Mouse (Mus musculus) embryo, embryonic 11 days (tissue): ENCODE results near the gene Il16.

Experiments
- DNase-seq: peaks from one replicate; pipeline ENCODE4 v3.0.0-alpha.2; 2015

Il16 gene

DNA sequence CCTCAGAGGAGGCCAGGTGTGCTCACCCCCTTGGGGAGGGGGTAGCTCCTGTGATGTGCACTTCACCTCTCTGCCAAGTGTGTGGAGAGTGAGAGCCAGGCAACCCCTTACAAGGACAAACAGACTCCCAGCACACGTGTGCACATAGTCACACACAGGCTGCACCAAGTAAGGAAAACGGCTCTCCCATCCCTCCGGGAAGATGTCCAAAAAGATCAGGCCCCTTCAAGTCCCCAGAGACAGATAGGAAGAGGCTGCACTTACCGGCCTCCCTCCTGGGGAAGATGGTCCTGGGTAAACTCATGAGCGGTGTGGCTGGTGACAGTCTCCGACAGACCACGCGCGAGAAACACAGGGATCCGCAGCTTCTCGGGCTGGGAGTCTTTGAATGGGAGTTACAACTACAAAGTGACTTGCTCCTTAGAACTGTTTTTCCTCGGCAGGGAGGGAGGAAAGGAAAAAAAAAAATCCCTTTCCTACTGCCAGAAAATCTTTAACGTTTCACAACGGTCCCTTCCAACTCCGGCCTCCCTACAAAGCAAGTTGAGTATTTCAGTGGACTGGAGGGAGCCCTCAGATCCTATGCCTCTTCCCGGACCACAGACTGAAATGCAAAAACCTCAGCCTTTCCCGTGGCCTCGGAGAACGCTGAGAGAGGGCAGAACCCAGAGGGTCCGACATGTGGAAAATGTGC is at the start of gene Il16:
TSS of gene Il16 (minus strand) at position 314 of the 694 bp plus-strand sequence.
- no peak for DNase-seq

DNA sequence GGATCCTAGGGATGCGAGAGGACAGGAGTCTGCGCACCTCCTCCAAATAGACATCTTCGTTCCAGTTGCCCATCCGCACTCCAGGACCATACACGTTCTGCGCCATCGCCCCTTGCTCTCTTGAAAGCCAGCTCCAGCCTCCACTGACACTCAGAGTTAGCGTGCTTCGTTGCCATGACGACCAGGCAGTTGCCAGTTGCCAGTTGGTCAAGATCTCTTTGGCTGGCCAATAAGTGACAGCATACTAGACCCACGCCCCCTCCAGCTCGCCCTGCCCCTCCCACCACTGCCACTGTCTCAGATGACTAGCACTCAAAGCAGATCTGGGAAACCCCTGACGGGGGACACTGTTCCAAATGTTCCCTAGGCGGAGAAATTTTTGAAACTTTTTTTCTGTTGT is 49.2 kb upstream of the Il16 start, which contains the start of gene Cfap161:
TSS of gene Cfap161 (minus strand) at position 176 of the 400 bp plus-strand sequence.
- peak; percentile 96 for DNase-seq

DNA sequence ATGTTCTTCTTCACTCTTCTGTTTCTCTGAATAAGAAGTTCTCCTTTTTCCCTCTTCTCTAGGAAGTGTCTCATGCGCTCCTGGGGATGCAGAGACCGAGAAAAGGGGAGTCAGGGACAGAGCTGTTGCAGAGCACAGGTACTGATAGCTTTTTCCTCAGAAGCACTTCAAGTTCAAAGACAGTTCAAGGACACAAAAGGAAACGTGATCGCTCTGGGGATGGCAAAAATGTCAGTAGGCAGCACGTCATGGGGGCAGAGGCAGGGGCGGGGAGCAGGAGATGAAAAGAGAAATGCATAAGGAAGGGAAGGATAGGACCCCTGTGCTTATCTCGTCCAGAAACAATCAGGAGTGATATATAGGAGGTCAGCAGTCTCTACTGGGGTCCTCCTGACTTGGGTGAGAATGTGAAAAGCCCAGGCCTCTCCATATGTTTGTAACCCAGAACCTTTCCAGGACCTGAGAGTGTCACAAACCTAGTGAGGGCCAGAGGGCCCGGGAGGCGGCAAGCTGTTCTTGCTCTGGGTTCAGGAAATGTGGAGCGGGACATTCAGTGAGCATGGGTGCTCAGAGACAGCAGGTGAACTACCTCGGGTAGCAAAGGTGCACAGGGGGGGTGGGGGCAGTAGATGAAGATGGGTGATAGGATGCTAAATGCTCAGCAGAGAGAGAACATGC is 48.6 kb upstream of the Il16 start:
- DNase-seq = no peak

DNA sequence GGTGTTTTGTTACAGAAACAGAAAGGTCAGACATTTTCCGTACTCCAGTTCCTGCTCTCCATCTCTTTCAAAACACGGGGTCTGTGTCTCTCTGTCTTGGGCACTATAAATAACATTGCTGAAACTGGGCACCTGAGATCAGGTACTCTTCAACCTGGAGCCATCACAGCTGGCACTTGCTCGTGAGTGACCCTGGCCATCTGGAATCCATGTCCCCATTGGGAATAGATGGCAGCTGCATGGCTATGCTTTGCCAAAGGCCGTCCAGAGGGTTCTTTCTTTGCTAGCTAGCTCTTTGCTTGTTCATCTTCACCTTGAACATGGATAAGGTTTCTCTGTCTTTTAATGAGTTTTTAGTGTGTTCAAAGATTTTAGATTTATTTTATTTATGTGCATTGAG is 35.4 kb upstream of the Il16 start:
- no peak for DNase-seq

DNA sequence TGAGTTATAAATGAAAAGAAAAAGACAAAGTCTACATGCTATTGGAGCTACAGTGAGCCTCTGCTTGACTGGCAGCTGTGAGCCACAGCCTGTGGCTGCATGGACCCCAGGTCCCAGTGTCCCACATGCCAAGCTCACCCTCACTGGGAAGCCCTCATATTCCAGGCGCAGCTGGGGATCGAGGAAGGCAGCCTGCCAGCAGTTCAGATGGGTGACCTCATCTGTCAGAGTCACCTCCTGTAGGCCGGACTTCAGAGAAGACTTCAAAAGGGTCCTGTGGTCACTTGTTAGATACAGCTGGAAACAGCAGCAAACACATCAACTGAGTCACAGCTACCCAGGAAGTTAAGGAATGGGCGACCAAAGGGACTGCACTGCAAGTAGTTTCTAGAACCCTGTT is 34.5 kb upstream of the Il16 start:
- no peak for DNase-seq

DNA sequence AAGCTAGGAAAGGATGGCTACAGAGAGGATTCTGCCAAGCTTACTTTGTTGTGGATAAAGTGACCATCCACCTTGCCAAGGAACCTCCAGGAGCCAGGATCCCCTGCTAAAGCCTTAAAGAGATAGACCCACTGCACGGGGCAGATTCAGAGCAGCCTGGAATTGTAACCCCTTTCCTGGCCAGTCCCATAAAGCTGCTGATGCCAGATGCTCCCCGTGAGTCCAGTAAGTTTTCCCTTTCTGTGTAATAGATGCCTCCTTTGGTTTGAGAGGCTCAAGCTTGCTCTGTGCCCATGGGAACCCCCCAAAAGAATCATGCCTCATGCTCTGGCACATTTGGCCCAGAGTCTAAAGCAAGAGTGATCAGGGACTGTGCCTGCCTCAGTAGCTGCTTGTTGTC is 33.5 kb upstream of the Il16 start:
- DNase-seq = no peak

DNA sequence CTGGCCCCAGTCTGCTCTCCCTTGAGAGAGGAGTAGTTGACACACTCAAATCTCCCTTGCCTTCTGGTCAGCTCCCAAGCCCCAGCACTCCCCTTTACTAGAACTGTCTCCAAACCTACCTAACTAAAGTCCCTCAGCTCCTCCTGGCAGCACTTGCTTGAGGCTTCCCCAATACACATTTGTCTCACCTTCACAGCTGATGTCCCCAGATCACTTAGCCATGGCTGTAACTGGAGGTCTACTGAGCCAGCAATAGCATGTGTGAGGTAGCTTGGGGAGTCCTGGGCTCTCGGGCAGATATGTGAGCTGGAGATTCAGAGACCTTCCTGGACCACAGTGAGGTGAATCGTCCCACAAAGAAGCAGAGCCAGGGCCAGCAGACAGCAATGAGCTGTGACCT is 33.0 kb upstream of the Il16 start:
- no peak for DNase-seq

DNA sequence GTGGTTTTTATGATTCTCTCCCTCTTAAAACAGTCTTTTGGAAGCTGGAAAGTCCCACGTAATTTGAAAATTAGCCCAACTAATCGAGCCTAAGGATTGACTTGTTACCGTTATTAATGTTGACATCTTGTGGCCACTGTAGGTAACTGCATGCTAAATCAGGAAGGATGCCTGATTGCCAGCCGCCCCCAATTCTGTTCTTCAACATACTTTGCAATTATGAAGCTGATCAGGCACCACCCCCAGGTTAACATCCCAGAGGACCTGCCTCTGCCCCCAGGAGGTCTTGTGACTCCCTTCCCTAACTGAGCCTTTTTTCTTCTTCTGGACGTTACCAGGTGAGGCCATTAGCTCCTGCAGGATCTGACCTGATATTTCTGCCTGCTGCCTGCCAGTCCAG is 29.2 kb upstream of the Il16 start:
- peak; percentile 42 for DNase-seq

DNA sequence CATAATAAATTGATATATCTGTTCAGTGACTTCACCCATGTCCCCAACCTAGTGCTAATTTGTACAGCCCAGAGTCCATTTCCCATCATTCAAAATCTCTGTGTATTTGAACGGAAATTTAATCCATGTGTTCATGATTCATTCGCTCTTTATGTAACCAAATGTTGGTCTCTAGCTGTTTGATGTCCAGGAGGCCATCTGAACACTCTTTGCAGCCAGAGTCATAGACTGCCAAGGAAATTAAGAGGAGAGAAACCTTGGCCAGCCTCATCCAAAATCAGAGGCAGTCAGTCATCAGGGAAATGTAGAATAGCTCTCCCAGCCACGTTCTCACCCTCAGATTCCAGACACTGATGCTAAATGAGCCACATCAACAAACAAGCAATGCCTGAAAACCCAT is 18.1 kb upstream of the Il16 start:
- no peak for DNase-seq

DNA sequence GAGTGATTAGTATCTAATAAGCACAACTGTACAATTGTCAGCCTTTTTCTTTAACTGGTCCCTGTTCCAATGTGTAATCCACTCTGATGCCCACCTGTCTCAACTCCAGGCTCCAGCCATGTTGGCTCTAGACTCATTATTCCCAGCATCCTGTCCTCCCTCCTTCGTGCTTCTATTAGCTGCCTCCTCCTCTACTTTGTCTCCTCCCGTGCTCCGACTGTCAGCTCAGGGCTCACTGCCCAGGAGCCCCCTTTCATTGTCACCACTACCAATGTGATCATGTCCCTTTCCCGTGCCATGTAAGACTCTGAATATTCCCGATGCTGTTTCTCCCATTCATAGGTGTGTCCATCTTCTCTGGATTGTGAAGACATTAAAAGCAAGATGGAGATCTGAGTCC is 16.8 kb upstream of the Il16 start:
- no peak for DNase-seq

DNA sequence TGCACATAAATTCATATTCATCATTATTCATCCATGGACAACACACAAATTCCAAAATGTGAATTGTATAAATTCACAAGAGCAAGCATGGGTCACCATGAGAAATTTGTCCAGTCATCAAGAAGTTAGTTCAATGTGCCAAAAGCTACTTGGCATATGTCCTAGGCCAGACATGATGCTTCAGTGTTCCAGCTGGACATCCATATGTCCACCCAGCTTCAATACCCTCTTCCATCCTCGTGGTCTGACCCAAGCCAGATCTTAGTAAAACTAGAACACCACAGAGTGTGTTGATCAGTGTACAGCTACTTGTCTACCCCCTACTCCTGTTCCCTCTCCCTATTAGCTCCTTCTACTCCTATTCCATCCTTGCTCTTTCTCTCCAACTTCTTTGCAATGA is 5.5 kb upstream of the Il16 start:
- DNase-seq = no peak

DNA sequence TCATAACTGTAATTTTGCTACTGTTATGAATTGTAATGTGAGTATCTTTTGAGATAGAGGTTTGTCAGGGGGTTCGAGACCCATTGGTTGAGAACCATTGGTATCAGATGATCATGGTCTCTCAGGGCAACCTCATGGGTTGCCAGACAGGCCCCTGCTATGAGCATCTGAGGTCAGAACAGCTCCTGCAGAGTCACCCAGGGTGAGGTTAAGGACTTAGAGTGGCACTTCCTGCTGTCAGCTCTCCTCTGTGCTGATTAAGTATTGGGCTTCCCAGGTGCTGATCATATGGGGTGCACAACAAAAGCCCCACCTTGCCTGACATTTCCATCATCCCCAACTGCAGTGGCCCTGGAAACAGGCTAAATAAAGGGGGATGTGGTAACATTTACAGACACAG is 2.9 kb upstream of the Il16 start:
- DNase-seq = no peak

DNA sequence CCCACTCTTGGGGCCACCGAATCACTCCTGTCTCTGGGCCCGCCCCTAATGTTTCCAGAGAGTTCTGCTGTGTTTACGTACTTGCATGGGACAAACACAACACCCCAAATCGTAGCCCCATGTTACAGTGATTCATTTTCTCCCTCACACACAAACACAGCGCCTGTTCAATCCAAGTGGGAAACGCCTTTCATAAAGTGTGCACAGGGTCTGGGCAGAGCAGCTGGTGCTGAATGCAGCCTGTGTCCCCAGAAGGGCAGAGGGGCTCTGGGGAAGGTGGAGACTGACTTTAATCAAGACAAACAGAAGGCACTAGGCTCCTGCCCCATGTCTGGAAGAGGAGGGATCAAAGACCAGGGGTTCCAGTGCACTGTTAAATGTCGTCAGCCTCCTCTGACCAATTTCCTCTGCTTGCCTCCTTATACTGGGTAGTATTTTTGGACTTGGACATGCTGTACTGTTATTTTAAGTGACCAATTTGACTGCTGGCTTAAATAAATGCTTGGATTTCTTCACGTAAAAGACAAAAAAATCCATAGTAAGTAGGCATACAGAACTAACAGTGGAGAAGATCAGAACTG is 671 bp upstream of the Il16 start:
- DNase-seq = no peak

DNA sequence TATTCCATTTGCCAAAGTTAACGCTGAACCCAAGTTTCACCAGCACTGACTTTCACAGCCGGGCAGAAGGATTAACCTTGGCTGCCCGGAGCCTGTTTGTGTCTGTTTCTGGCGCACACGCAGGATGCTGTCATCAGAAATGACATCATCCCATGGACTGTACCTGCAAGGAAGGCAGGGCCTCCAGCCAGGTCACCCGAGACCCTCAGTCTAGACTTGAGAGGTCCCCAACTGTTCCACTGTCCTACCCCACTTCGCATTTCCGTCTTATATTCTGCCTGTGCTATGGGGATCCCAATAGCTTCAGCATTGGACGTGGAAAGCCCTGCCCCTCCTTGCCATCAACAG is 487 bp downstream of the Il16 start:
- DNase-seq = no peak

DNA sequence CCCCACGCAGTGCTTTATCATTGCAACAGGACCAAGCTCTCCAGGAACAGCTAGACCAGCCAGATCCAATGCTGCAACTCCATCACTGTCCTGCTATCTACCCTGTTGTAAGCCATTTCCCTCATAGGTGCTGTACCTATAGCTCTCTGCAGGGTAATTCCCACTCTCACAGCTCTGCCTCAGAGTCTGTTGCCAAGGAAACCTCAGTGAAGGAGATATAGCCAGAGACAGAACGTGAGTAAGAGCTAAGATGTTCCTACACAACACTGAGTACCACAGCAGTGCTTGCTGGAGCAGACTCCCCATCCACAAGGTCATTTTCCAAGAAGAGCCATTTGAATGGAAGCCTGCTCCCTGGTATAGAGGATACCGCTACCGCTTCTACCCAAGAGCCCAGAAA is 1.3 kb downstream of the Il16 start:
- no peak for DNase-seq

DNA sequence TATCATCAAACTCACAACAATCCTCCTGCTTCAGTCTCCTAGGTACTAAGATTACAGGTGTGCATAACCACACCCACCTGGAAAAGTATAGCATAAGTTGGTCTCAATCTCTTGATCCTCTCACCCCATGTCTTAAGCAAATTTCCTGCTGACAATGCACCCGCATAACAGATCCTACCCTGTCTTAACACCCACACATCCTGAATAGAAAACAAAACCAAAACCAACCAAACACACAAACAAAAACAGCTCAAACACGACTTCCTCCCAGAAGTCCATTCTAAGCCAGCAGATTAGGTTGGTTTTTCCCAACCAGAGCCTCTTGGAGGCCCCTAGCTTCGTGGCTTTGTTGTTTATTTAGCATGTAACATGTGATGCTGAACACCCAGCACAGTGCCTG is 2.8 kb downstream of the Il16 start:
- DNase-seq = no peak

DNA sequence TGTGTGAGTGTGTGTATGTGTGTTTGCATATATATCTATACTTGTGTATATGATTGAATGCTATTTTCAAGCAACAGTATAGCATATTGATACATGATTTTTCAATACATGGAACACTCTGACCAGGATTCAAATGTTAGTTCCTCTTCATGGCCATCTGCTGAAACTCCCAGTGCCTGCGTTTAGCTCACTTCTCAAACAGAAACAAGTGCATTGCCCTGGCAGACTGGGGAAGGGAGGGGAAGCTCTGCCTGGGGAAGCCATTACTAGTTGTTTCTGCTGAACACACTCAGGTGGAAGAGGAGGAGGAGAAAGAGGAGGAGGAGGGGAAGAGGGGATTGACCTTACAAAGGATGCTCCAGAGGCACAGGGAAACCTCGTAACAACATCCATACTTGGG is 3.5 kb downstream of the Il16 start:
- no peak for DNase-seq

DNA sequence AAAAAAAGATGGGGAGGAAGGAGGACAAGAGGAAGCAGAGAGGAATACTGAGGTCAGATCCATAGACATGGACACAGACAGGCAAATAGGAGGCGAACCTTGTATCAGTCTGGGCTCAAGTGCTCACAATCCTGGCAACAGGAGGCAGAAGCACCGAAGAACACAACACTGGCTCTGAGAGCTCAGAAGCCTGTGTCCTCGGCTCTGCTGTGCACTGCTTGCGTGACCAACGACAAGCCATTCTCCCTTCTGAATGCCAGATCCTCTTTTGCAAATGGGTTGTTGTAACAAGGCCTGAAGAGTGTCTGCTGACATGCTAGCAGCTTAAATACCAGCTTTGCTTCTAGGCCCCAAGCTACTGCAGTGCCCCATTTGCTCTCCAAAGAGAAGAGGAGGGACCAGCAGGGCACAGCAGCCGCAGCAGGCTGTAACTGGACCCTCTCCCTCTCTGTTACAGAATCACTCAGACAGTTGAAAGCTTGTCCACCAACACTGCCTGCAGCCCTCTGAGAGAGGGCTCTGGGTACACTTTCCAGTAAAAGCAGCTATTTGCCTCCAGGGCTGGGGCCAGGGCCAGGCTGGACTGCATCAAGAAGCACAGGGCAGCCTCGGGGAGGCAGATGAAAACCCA is 5.7 kb downstream of the Il16 start:
- peak; percentile 41 for DNase-seq

DNA sequence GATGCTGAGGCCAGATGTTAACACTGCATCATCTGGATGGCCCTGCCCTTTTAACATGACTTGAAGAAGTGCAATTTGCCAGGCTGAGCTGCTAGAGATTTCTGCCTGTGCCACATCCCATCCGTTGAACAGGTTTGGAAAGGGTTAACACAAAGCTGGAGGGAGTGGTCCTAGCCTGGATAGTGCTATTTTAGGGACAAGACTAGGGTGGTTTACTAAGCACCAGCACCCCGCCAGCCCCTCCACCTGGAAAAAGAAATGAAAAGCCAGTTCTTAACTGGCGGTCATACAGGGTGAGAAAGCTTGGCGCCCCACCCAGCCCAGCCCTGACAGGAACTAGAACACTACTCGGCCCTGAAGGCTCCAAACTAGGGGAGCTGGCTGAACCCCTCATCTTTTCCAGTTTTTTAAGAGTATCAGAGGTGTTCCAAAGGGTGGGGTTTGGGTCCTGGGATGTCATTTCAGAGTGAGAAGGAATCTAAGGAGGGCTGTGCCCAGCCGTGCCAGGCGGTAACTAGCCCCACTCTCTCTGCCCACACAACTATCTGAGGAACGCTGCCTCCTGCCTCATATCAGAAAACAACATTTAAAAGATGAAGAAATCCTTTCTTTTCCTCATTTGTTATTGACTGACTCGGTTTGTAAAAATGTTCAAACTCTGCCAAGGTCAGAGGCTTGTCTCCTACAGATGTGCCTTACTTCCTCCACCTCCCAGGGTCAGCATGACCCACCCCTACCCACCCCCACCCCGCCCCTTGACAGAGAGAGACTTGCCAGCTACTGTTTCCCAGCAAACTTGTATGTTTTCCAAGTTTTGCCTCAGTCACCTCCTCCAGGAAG is 6.7 kb downstream of the Il16 start:
- no peak for DNase-seq

DNA sequence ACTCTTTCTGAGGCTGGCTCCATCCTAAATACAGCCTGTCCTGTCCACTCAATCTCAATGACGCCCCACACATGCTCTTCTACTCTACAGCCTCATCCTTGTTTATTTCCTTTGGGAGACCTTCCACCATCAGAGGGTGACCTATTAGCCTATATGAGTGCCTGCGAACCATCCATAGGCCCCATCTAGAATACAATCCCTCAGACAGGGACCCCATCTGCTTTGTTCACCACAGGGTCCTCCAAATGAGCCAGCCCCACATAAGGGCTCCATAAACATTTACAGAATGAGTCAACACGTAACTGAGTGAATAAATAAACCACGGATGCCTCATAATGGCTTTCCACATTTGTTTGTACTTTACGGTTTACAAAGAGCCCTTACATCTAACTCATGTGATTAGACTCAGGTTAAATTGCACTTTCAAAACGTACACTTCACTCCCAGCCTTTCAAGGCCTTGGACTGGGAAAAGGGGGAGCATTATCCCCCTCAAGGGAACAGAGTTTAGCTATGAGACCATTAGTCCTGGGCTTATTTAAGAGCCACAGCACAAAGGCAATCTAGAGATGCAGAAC is 7.5 kb downstream of the Il16 start:
- no peak for DNase-seq

DNA sequence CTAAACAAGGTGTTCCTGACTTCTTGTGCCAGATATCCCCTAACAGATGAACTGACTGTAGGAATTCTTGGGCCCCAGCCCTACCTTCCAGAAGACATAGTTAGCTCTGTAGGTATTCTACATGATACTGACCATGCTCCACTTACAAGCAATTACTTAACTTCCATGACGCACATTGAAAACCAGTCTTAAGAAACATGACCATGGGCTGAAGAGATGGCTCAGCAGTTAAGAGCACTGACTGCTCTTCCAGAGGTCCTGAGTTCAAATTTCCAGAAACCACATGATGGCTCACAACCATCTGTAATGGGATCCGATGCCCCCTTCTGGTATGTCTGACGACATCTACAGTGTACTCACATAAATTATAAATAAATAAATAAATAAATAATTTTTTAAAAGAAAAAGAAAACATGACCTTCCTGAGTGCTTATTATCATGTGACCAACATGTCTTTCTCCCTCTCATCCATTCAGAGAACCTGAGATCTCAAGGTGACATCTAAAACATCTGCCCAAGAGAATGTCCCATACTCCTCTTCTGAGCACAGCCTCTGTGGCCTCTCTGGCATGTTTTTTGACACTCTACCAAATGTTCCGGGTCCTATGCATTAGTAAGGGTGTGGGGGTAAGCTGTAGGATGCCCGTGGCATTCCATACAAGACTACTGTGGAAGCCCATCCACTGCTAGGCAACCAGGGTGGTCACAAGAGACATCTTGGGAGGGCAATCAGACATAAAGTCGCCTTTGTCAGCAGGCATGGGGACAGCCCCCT is 9.0 kb downstream of the Il16 start:
- no peak for DNase-seq
